Mouse (Mus musculus): ENCODE measurements around the gene Ppp1r21. TPM values are rescaled to one million over a fixed set of nuclear protein-coding genes. Genes with fewer than 3 reads are reported as not detected.

Gene Ppp1r21
- polyA plus RNA-seq, 1 experiment = 31.2 TPM

- no peak for DNase-seq
- TF ChIP-seq POLR2A (IDR thresholded peaks at IDR 0.05; ENCODE audit: borderline replicate concordance, extremely low read depth, low read depth, low read length) (no peak), CTCF (IDR thresholded peaks at IDR 0.05; ENCODE audit: insufficient read depth, low read length) (no peak)
- Histone ChIP-seq H3K4me3 (replicated peaks; ENCODE audit: extremely low read depth, low read depth, low read length) (no peak overlapping the region), H3K4me1 (ENCODE audit: control insufficient read depth, insufficient read depth, low read length) (peaks cover 13% of the 10 kb centered on the region)
- WGBS = 79% methylated on average over 1 of the region's 1 CpGs
Observed at GRCm38 (mm10) chr17:88614733-88615132, 84.8 kb downstream of the Ppp1r21 start.

DNA sequence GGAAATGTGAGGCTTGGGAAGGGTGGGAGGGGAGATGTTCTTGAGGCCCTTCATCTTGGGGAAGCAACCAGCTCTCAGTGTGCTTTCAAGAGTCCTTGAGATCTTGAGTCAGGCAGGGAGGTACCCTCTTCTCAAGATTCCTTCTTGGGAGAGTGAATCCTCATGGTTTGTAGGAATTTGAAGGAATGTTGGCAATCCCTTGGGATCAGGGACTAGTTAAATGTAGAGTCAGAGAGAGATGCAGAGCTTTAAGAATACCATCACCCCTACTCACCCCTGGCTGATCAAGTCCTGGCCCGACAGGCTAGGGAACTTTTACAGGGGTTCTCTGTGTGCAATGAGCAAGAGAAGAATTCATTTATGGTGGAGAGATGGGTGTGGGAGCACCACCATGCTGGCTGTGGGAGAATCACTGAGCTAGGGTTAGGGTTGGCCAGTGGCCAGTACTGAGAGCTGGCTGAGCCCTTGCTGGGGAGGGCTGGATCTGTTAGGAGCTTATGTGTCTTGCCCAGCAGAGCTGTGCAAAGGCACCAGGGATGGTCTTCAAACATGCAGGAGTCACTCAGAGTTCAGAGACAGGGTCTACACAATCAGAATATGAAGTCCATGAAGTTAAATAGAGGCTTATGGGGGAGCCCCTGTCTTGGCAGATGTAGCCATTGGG lies 85.7 kb downstream of the Ppp1r21 start:
- DNase-seq = no peak
- WGBS = 68% methylated on average over 1 of the region's 1 CpGs
- Histone ChIP-seq H3K4me3 (replicated peaks; ENCODE audit: extremely low read depth, low read depth, low read length) (no peak overlapping the region), H3K4me1 (ENCODE audit: control insufficient read depth, insufficient read depth, low read length) (peaks cover 13% of the 10 kb centered on the region)
- TF ChIP-seq CTCF (IDR thresholded peaks at IDR 0.05; ENCODE audit: insufficient read depth, low read length) (no peak), POLR2A (IDR thresholded peaks at IDR 0.05; ENCODE audit: borderline replicate concordance, extremely low read depth, low read depth, low read length) (no peak)

- Histone ChIP-seq H3K4me1 (ENCODE audit: control insufficient read depth, insufficient read depth, low read length) (peaks cover 6% of the 10 kb centered on the region), H3K4me3 (replicated peaks; ENCODE audit: extremely low read depth, low read depth, low read length) (no peak overlapping the region)
- 78% methylated on average over 4 of the region's 4 CpGs for WGBS
- no peak for TF ChIP-seq POLR2A (IDR thresholded peaks at IDR 0.05; ENCODE audit: borderline replicate concordance, extremely low read depth, low read depth, low read length)
- no peak for TF ChIP-seq CTCF (IDR thresholded peaks at IDR 0.05; ENCODE audit: insufficient read depth, low read length)
- no peak for DNase-seq
Observed at GRCm38 (mm10) chr17:88620935-88621334, 91.0 kb downstream of the Ppp1r21 start.

- no peak for TF ChIP-seq CTCF (IDR thresholded peaks at IDR 0.05; ENCODE audit: insufficient read depth, low read length)
- TF ChIP-seq POLR2A (IDR thresholded peaks at IDR 0.05; ENCODE audit: borderline replicate concordance, extremely low read depth, low read depth, low read length) = no peak
- 72% methylated on average over 3 of the region's 3 CpGs for WGBS
- H3K4me3 ChIP-seq (replicated peaks; ENCODE audit: extremely low read depth, low read depth, low read length) = no peak overlapping the region
- peaks cover 10% of the 10 kb centered on the region for H3K4me1 ChIP-seq (ENCODE audit: control insufficient read depth, insufficient read depth, low read length)
- DNase-seq = no peak
Observed at GRCm38 (mm10) chr17:88621374-88621773, 91.5 kb downstream of the Ppp1r21 start.

- WGBS = 94% methylated on average over 1 of the region's 1 CpGs
- TF ChIP-seq CTCF (IDR thresholded peaks at IDR 0.05; ENCODE audit: insufficient read depth, low read length) (no peak), POLR2A (IDR thresholded peaks at IDR 0.05; ENCODE audit: borderline replicate concordance, extremely low read depth, low read depth, low read length) (no peak)
- no peak for DNase-seq
- H3K4me3 ChIP-seq (replicated peaks; ENCODE audit: extremely low read depth, low read depth, low read length) = no peak overlapping the region
- peaks cover 22% of the 10 kb centered on the region for H3K4me1 ChIP-seq (ENCODE audit: control insufficient read depth, insufficient read depth, low read length)
Observed at GRCm38 (mm10) chr17:88622711-88623110, 92.8 kb downstream of the Ppp1r21 start.

- WGBS = 70% methylated on average over 4 of the region's 4 CpGs
Observed at GRCm38 (mm10) chr17:88624386-88624785, 94.5 kb downstream of the Ppp1r21 start.

GRCm38 (mm10) chr17:88625350-88625749 lies 95.4 kb downstream of the Ppp1r21 start:
- peaks cover 38% of the 10 kb centered on the region for H3K4me1 ChIP-seq (ENCODE audit: control insufficient read depth, insufficient read depth, low read length)
- no peak for TF ChIP-seq POLR2A (IDR thresholded peaks at IDR 0.05; ENCODE audit: borderline replicate concordance, extremely low read depth, low read depth, low read length)
- TF ChIP-seq CTCF (IDR thresholded peaks at IDR 0.05; ENCODE audit: insufficient read depth, low read length) = no peak
- no peak for DNase-seq
- H3K4me3 ChIP-seq (replicated peaks; ENCODE audit: extremely low read depth, low read depth, low read length) = no peak overlapping the region
- WGBS = 90% methylated on average over 13 of the region's 13 CpGs

More at GRCm38 (mm10) chr17:88624386-88624785, 94.5 kb downstream of the Ppp1r21 start:
- Histone ChIP-seq H3K4me1 (ENCODE audit: control insufficient read depth, insufficient read depth, low read length) (peaks cover 31% of the 10 kb centered on the region), H3K4me3 (replicated peaks; ENCODE audit: extremely low read depth, low read depth, low read length) (no peak overlapping the region)
- TF ChIP-seq CTCF (IDR thresholded peaks at IDR 0.05; ENCODE audit: insufficient read depth, low read length) (no peak), POLR2A (IDR thresholded peaks at IDR 0.05; ENCODE audit: borderline replicate concordance, extremely low read depth, low read depth, low read length) (no peak)
- DNase-seq = no peak

GRCm38 (mm10) chr17:88625931-88626330 lies 96.0 kb downstream of the Ppp1r21 start:
- no peak for TF ChIP-seq POLR2A (IDR thresholded peaks at IDR 0.05; ENCODE audit: borderline replicate concordance, extremely low read depth, low read depth, low read length)
- no peak for TF ChIP-seq CTCF (IDR thresholded peaks at IDR 0.05; ENCODE audit: insufficient read depth, low read length)
- DNase-seq = no peak
- peaks cover 39% of the 10 kb centered on the region for H3K4me1 ChIP-seq (ENCODE audit: control insufficient read depth, insufficient read depth, low read length)
- 45% methylated on average over 7 of the region's 7 CpGs for WGBS
- no peak overlapping the region for H3K4me3 ChIP-seq (replicated peaks; ENCODE audit: extremely low read depth, low read depth, low read length)

GRCm38 (mm10) chr17:88626347-88626811 lies 96.5 kb downstream of the Ppp1r21 start:
- no peak overlapping the region for H3K4me3 ChIP-seq (replicated peaks; ENCODE audit: extremely low read depth, low read depth, low read length)
- H3K4me1 ChIP-seq (ENCODE audit: control insufficient read depth, insufficient read depth, low read length) = peaks cover 41% of the 10 kb centered on the region
- no peak for DNase-seq
- TF ChIP-seq CTCF (IDR thresholded peaks at IDR 0.05; ENCODE audit: insufficient read depth, low read length) = no peak
- TF ChIP-seq POLR2A (IDR thresholded peaks at IDR 0.05; ENCODE audit: borderline replicate concordance, extremely low read depth, low read depth, low read length) = no peak
- WGBS = 30% methylated on average over 7 of the region's 7 CpGs

DNA sequence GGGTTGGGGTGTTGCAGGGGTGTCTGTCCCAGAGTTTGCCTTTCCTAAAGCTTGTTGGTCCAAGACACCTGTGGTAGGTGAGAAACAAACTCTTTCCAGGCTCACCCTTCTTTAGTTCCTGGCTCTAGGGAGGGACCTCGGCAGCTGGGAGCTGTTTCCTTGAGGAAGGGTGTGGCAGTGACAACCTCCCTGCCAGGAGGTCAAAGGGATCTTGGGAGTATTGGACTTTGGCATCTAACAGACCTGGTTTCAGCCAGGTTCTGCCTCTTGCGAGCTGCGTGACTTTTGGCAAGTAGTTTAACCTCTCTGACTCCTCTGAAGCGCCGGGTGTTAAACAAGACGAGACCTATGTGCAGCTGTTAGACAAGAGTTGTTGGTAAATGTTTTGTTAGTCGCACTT lies 97.2 kb downstream of the Ppp1r21 start:
- WGBS = 18% methylated on average over 7 of the region's 7 CpGs
- TF ChIP-seq POLR2A (IDR thresholded peaks at IDR 0.05; ENCODE audit: borderline replicate concordance, extremely low read depth, low read depth, low read length) (no peak), CTCF (IDR thresholded peaks at IDR 0.05; ENCODE audit: insufficient read depth, low read length) (no peak)
- Histone ChIP-seq H3K4me3 (replicated peaks; ENCODE audit: extremely low read depth, low read depth, low read length) (no peak overlapping the region), H3K4me1 (ENCODE audit: control insufficient read depth, insufficient read depth, low read length) (peaks cover 44% of the 10 kb centered on the region)
- no peak for DNase-seq
